Mouse (Mus musculus): Measurements from ENCODE around the gene Ryr2.

- TF ChIP-seq CTCF (IDR thresholded peaks at IDR 0.05; ENCODE audit: low read depth), result no peak
- TF ChIP-seq EP300 (IDR thresholded peaks at IDR 0.05; ENCODE audit: low read depth), result no peak
Measured at GRCm38 (mm10) chr13:11891739-11892138, 215.0 kb downstream of the Ryr2 start.

All from liver, embryonic 14.5 days (tissue).